Mouse (Mus musculus) CH12.LX (cell line): ENCODE data around the gene Pdcd6ip. TPM values are rescaled to one million over a fixed set of nuclear protein-coding genes. Genes with fewer than 3 reads are reported as not detected.

Experiments
- DNase-seq: peaks from one replicate; pipeline ENCODE4 v3.0.0-alpha.2; 2013; ENCODE audit errors: extremely low read depth
- H3K27ac ChIP-seq: 2 replicates; pipeline ENCODE4 v1.5.1; 2012; ENCODE audit warnings: low read depth, mild to moderate bottlenecking, control low read depth, moderate library complexity; ENCODE audit not compliant: insufficient read depth
- H3K27me3 ChIP-seq: replicated peaks from 2 replicates; pipeline ENCODE3; 2012; ENCODE audit warnings: inconsistent platforms
- H3K36me3 ChIP-seq, 2 experiments: replicated peaks in 1 of 2; 2 replicates each; pipeline versions ENCODE3 to v1.6.1; 2012; ENCODE audit warnings: inconsistent platforms in 1 of 2, low read length in 1 of 2, mild to moderate bottlenecking in 1 of 2, mixed read lengths in 1 of 2, moderate library complexity in 1 of 2; ENCODE audit not compliant: control insufficient read depth in 1 of 2, insufficient read depth in 1 of 2
- H3K4me1 ChIP-seq, 2 experiments: 2 replicates each; pipeline ENCODE4 v1.6.1; 2012; ENCODE audit warnings: inconsistent platforms in 1 of 2, moderate library complexity in 1 of 2; ENCODE audit not compliant: insufficient read depth in 2 of 2, control insufficient read depth in 1 of 2
- H3K4me2 ChIP-seq: 2 replicates; pipeline ENCODE4 v1.6.1; 2012; ENCODE audit warnings: low read depth, mild to moderate bottlenecking, control low read depth; ENCODE audit not compliant: poor library complexity, insufficient read depth, severe bottlenecking
- H3K4me3 ChIP-seq, 3 experiments: fragments of 150-350 bp in 1 of 3; sonication (generic) in 1 of 3; replicated peaks in 1 of 3; 2 replicates each; pipeline versions ENCODE3 to v1.5.1; 2011 to 2012; ENCODE audit warnings: low read depth in 2 of 3, low read length in 2 of 3, mild to moderate bottlenecking in 2 of 3, moderate library complexity in 2 of 3, control low read depth in 1 of 3, improper control_type of control experiment in 1 of 3, inconsistent platforms in 1 of 3, mixed read lengths in 1 of 3; ENCODE audit not compliant: poor library complexity in 1 of 3
- H3K79me2 ChIP-seq: replicated peaks from 2 replicates; pipeline ENCODE4 v1.6.1; 2012; ENCODE audit warnings: mild to moderate bottlenecking, moderate library complexity; ENCODE audit not compliant: control insufficient read depth, poor library complexity, insufficient read depth, severe bottlenecking; ENCODE audit errors: extremely low read depth
- H3K9ac ChIP-seq: 2 replicates; pipeline ENCODE4 v1.6.1; 2012; ENCODE audit warnings: low read depth, mild to moderate bottlenecking, control low read depth, moderate library complexity; ENCODE audit not compliant: insufficient read depth
- H3K9me3 ChIP-seq: replicated peaks from 2 replicates; pipeline ENCODE3; 2012; ENCODE audit warnings: low read length, inconsistent platforms, mixed read lengths
- BHLHE40 ChIP-seq: IDR thresholded peaks from 2 replicates; pipeline ENCODE4 v1.6.1; 2011; ENCODE audit warnings: mild to moderate bottlenecking, low read depth, low read length, improper control_type of control experiment
- CHD1 ChIP-seq: IDR thresholded peaks from 2 replicates; pipeline ENCODE4 v1.6.1; 2012; ENCODE audit warnings: low read depth, low read length, improper control_type of control experiment, inconsistent platforms
- EP300 ChIP-seq: IDR thresholded peaks from 2 replicates; pipeline ENCODE4 v1.6.1; 2011; ENCODE audit warnings: low read length, improper control_type of control experiment
- GABPA ChIP-seq: IDR thresholded peaks from 2 replicates; pipeline ENCODE4 v1.6.1; 2012; ENCODE audit warnings: low read depth, low read length, improper control_type of control experiment, inconsistent platforms; ENCODE audit not compliant: insufficient replicate concordance
- IRF4 ChIP-seq: IDR thresholded peaks from 2 replicates; pipeline ENCODE4 v1.6.1; 2014; ENCODE audit warnings: low read depth, mild to moderate bottlenecking, inconsistent platforms, low read length, improper control_type of control experiment
- JUN ChIP-seq: IDR thresholded peaks from 2 replicates; pipeline ENCODE4 v1.6.1; 2011; ENCODE audit warnings: low read depth, mild to moderate bottlenecking, low read length, improper control_type of control experiment, moderate library complexity; ENCODE audit not compliant: insufficient read depth
- JUND ChIP-seq: conservative IDR thresholded peaks from 2 replicates; pipeline ENCODE4 v1.6.1; 2011; ENCODE audit warnings: low read depth, low read length, improper control_type of control experiment
- KAT2A ChIP-seq: IDR thresholded peaks from 2 replicates; pipeline ENCODE4 v1.6.1; 2012; ENCODE audit warnings: low read length, improper control_type of control experiment, inconsistent platforms; ENCODE audit not compliant: insufficient replicate concordance
- MAX ChIP-seq: IDR thresholded peaks from 2 replicates; pipeline ENCODE4 v1.6.1; 2011; ENCODE audit warnings: low read length, improper control_type of control experiment
- MXI1 ChIP-seq: IDR thresholded peaks from 2 replicates; pipeline ENCODE4 v1.6.1; 2011; ENCODE audit warnings: mild to moderate bottlenecking, low read depth, low read length, improper control_type of control experiment
- MYC ChIP-seq: IDR thresholded peaks from 2 replicates; pipeline ENCODE4 v1.6.1; 2011; ENCODE audit warnings: low read depth, mild to moderate bottlenecking, improper control_type of control experiment, low read length
- NELFE ChIP-seq: IDR thresholded peaks from 2 replicates; pipeline ENCODE4 v1.6.1; 2011; ENCODE audit warnings: low read depth, low read length, improper control_type of control experiment
- NRF1 ChIP-seq: IDR thresholded peaks from 2 replicates; pipeline ENCODE4 v1.6.1; 2014; ENCODE audit warnings: low read depth, mild to moderate bottlenecking, inconsistent platforms, low read length, improper control_type of control experiment, moderate library complexity
- PAX5 ChIP-seq: IDR thresholded peaks from 2 replicates; pipeline ENCODE4 v1.6.1; 2012; ENCODE audit warnings: low read length, inconsistent platforms, mixed read lengths
- POLR2AphosphoS2 ChIP-seq: IDR thresholded peaks from 2 replicates; pipeline ENCODE4 v1.6.1; 2011; ENCODE audit warnings: low read depth, low read length, improper control_type of control experiment
- RCOR1 ChIP-seq: conservative IDR thresholded peaks from 2 replicates; pipeline ENCODE4 v1.6.1; 2012; ENCODE audit warnings: low read depth, mild to moderate bottlenecking, inconsistent platforms, low read length, improper control_type of control experiment
- SIN3A ChIP-seq: IDR thresholded peaks from 2 replicates; pipeline ENCODE4 v1.6.1; 2012; ENCODE audit warnings: low read length, improper control_type of control experiment, inconsistent platforms
- SMC3 ChIP-seq: IDR thresholded peaks from 2 replicates; pipeline ENCODE4 v1.6.1; 2011; ENCODE audit warnings: low read depth, low read length, improper control_type of control experiment
- TBP ChIP-seq: conservative IDR thresholded peaks from 2 replicates; pipeline ENCODE4 v1.6.1; 2011; ENCODE audit warnings: low read depth, low read length, improper control_type of control experiment
- UBTF ChIP-seq: IDR thresholded peaks from 2 replicates; pipeline ENCODE4 v1.6.1; 2012; ENCODE audit warnings: low read depth, mild to moderate bottlenecking, inconsistent platforms, low read length, improper control_type of control experiment, moderate library complexity
- USF1 ChIP-seq: IDR thresholded peaks from 2 replicates; pipeline ENCODE4 v1.6.1; 2014; ENCODE audit warnings: low read depth, mild to moderate bottlenecking, inconsistent platforms, low read length, improper control_type of control experiment
- USF2 ChIP-seq: conservative IDR thresholded peaks from 2 replicates; pipeline ENCODE4 v1.6.1; 2011; ENCODE audit warnings: low read depth, low read length, improper control_type of control experiment
- ZC3H11A ChIP-seq: IDR thresholded peaks from 2 replicates; pipeline ENCODE4 v1.6.1; 2012; ENCODE audit warnings: low read depth, mild to moderate bottlenecking, inconsistent platforms, low read length, improper control_type of control experiment
- ZKSCAN1 ChIP-seq: IDR thresholded peaks from 2 replicates; pipeline ENCODE4 v1.6.1; 2012; ENCODE audit warnings: low read depth, inconsistent platforms, low read length, improper control_type of control experiment, borderline replicate concordance
- ZMIZ1 ChIP-seq: IDR thresholded peaks from 2 replicates; pipeline ENCODE4 v1.6.1; 2012; ENCODE audit warnings: low read depth, mild to moderate bottlenecking, inconsistent platforms, low read length, improper control_type of control experiment
- ZNF384 ChIP-seq: IDR thresholded peaks from 2 replicates; pipeline ENCODE4 v1.6.1; 2012; ENCODE audit warnings: low read depth, low read length, improper control_type of control experiment, inconsistent platforms
- dilution Hi-C: fragments of 300-500 bp; cut with MboI; formaldehyde crosslinking; loops from 2 replicates; pipeline ENCODE4 v1.14.3; 2020; ENCODE audit warnings: low sequenced_read_pairs; ENCODE audit not compliant: extremely low pct_unique_long_range_greater_than_20kb, extremely low pct_ligation_motif_present
- in situ Hi-C: fragments of 300-500 bp; cut with MboI; formaldehyde crosslinking; loops from 3 replicates; pipeline ENCODE4 v1.14.3; 2019; ENCODE audit warnings: low sequenced_read_pairs, low pct_ligation_motif_present, low pct_unique_long_range_greater_than_20kb, mixed read lengths
- polyA plus RNA-seq: library from polyadenylated mRNA; unstranded; fragments of >175 nt; gene quantifications from 2 replicates; pipeline ENCODE4 v1.2.1, GENCODE M21; 2012; ENCODE audit warnings: low read depth; ENCODE audit not compliant: insufficient read length
- total RNA-seq, 2 experiments: library from RNA; depleted of rRNA; stranded (reverse); fragments of 300-350 nt in 1 of 2; fragments of >200 nt in 1 of 2; gene quantifications; 2 replicates each; pipeline ENCODE4 v1.2.3; 2012 to 2014

The Pdcd6ip gene
- total and polyA plus RNA-seq, 3 experiments: 23.3 to 75.6 (median 29.5) TPM

DNA sequence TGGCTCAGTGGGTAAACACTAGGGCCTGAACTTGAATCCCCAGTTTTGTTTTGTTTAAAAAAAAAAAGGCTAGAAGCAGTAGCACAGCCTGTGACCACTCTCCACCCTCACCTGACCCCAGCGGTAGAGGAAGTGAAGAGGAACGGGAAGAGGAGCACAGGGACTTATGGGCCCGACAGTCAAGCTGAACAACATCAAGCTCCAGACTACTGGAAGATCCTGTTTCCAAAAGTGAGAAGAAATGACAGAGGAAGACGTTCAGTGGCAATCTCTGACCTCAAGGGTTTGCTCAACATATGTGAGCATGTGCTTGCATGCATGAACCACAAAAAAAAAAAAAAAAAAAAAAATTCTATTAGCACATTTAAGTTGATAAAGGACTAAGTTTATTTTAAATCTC is 44.6 kb downstream of the Pdcd6ip start:
- Histone ChIP-seq H3K27me3 (no peaks in the 10 kb centered on the region), H3K27ac (no peak overlapping the region), H3K9me3 (no peaks in the 10 kb centered on the region), H3K9ac (no peak overlapping the region), H3K4me2 (no peak overlapping the region), H3K79me2 (no peaks in the 10 kb centered on the region), H3K4me1 (no peaks in the 10 kb centered on the region), H3K36me3 (peaks cover 64 to 98% of the 10 kb centered on the region in 2 experiments), H3K4me3 (no peak overlapping the region)
- dilution Hi-C loops (no loop called here), in situ Hi-C loops (no loop called here)
- DNase-seq: no peak
- TF ChIP-seq EP300 (no peak), UBTF (no peak), GABPA (no peak), SIN3A (no peak), CHD1 (no peak), ZC3H11A (no peak), MYC (no peak), USF1 (no peak), USF2 (no peak), POLR2AphosphoS2 (no peak)

DNA sequence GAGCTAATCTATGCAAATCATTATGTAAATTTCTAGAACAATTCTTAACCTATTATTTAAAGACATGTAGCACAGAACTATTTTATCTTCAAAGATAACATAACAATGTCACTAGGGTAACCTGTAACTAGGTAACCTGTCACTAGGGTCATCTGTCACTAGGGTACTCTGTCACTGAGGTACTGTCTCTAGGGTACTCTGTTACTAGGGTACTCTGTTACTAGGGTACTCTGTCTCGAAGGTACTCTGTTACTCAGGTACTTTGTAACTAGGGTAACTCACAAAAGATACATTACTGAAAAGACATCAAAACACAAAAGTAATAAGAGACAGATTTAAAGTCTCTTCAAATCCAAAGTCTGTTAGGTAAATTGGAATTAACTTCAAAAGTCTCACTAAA is 50.2 kb downstream of the Pdcd6ip start:
- no peak overlapping the region for H3K4me3 ChIP-seq
- H3K9ac ChIP-seq: no peak overlapping the region
- no peak for DNase-seq
- H3K79me2 ChIP-seq: no peaks in the 10 kb centered on the region
- no peak overlapping the region for H3K4me2 ChIP-seq
- no peaks in the 10 kb centered on the region for H3K9me3 ChIP-seq
- H3K36me3 ChIP-seq: peaks cover 63 to 95% of the 10 kb centered on the region in 2 experiments
- in situ Hi-C loops: no loop called here
- no peak overlapping the region for H3K27ac ChIP-seq
- no peaks in the 10 kb centered on the region for H3K27me3 ChIP-seq
- TF ChIP-seq RCOR1 (no peak), USF1 (no peak), ZMIZ1 (no peak), KAT2A (no peak), SMC3 (no peak), NELFE (no peak), JUND (no peak), TBP (no peak), ZNF384 (no peak), MYC (no peak), EP300 (no peak), NRF1 (no peak), IRF4 (no peak), BHLHE40 (no peak), JUN (no peak), MAX (no peak), ZKSCAN1 (no peak), PAX5 (no peak), MXI1 (no peak), UBTF (no peak)
- H3K4me1 ChIP-seq: no peaks in the 10 kb centered on the region
- dilution Hi-C loops: no loop called here
